Mouse (Mus musculus): ENCODE results near the gene Gm14391.
"Not testable (repeated sequence)": the region's sequence is repeated elsewhere in the genome, so short reads cannot be mapped to it uniquely, and the experiment has no call there.

Gene Gm14391

DNA sequence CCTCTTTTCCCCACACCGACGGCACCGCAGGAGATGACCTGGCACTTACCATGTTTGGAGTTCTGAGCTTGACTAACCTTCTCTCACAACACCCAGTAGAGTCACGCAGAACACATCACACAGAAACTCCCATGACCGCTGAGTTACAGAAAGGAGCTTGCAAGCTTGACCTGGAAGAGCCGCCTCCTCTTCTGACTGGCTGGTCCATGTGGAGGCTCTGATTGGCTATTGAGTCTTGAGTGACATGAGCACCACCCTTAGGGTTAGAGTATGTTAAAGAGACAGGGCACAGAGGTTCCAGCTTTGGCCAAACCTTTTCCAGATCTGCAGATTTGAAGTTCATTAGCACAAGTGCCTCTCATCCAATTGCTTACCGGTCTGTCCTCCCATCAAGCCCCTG lies at the start of gene Gm14391:
TSS of gene Gm14391 (minus strand) at position 186 of the 400 bp plus-strand sequence.
- not testable (repeated sequence) for DNase-seq

- not testable (repeated sequence) for DNase-seq
These were observed 27.7 kb downstream of the Gm14391 start for GRCm38 (mm10) chr2:175179008-175179407.

DNA sequence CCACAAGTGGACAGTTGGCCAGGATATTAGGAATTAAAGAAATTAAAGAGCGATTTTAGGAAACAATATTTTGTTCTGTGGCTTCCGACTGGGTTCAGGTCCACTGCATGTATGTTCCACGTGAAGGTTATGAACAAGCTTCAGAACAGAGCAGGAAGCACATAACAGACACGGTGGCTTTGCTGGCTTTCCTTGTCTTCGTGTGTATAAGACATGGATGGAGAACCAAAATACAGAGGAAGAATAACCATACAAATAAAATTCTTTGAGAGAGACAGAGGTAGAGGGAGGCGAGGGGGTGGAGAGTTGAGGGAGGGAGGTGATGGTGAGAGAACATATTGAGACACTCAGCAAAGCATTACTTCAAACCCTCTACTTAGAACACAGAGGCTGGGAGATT lies 30.4 kb downstream of the Gm14391 start:
- no peak for DNase-seq

- DNase-seq: not testable (repeated sequence)
These were observed 31.1 kb downstream of the Gm14391 start, which contains the start of gene Gm14443 for GRCm38 (mm10) chr2:175175401-175176180. Gene Gm14443, minus strand, starts transcription at chr2:175175871.

DNA sequence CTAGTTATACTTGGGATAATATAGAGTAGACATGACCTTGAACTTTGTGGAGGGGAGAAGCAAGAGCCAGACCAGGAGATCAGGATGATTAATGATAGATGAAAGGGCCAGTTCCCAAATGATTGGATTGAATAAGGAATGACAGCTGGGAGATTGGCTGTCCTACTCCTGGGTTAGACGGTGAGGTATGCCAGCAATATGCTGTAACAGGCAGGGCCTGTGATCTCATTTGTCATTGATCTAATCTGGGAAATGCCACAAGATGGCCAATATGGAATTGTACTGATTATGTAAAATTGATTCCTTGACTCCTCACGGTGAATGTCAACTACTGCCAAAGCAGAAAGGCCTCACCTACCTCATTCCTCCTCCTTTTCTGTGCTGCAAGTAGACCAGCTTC lies 32.7 kb downstream of the Gm14391 start:
- DNase-seq: not testable (repeated sequence)

GRCm38 (mm10) chr2:175172906-175173595 lies 33.7 kb downstream of the Gm14391 start:
- not testable (repeated sequence) for DNase-seq

GRCm38 (mm10) chr2:175172123-175172522 lies 34.6 kb downstream of the Gm14391 start:
- no peak for DNase-seq

DNA sequence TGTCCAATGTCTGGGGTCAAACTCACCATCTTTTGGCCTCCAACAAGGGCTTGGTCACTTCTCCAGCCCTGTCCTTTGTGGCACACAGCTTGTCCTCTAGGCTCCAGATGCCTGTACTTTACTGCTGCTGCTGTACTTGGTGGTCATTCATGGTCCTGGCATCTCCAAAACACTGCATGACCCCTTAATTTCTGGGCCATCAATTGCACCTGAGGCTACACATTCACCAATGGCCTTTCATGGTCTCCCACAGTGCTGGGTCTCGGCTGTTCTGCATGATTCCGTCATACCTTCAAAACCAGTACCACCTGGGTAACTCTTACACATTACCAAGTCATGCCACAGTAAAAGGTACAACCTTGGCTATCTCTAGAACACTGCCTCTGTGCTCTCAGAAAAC lies 39.8 kb downstream of the Gm14391 start:
- not testable (repeated sequence) for DNase-seq

- DNase-seq: not testable (repeated sequence)
These were observed 41.6 kb downstream of the Gm14391 start for GRCm38 (mm10) chr2:175165110-175165509.

GRCm38 (mm10) chr2:175161438-175161837 lies 45.3 kb downstream of the Gm14391 start:
- DNase-seq: not testable (repeated sequence)

GRCm38 (mm10) chr2:175158642-175159041 lies 48.1 kb downstream of the Gm14391 start:
- no peak for DNase-seq

DNA sequence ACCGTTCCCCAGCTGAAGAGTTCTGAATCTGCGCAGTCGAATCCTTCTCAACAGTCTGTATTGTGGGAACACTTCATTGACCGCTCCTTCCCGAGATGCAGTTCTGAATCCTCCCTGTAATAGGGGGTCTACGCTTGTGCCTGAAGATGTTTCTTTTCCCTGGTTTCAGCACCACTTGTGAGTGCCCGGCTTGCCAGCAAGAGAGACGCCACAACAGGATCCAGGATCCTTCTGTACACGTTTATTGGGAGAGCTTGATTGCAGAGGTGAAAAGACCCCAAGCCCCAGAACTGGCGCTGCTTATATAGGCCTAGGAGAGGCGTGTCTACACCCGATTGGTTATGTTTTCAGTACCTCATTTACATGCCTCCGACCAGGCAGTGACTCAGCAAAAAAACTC lies 50.0 kb downstream of the Gm14391 start:
- DNase-seq: no peak

GRCm38 (mm10) chr2:175141993-175142295 lies 64.8 kb downstream of the Gm14391 start, which contains the start of gene Gm14399:
Gene Gm14399, minus strand, starts transcription at chr2:175142012.
- not testable (repeated sequence) for DNase-seq

DNA sequence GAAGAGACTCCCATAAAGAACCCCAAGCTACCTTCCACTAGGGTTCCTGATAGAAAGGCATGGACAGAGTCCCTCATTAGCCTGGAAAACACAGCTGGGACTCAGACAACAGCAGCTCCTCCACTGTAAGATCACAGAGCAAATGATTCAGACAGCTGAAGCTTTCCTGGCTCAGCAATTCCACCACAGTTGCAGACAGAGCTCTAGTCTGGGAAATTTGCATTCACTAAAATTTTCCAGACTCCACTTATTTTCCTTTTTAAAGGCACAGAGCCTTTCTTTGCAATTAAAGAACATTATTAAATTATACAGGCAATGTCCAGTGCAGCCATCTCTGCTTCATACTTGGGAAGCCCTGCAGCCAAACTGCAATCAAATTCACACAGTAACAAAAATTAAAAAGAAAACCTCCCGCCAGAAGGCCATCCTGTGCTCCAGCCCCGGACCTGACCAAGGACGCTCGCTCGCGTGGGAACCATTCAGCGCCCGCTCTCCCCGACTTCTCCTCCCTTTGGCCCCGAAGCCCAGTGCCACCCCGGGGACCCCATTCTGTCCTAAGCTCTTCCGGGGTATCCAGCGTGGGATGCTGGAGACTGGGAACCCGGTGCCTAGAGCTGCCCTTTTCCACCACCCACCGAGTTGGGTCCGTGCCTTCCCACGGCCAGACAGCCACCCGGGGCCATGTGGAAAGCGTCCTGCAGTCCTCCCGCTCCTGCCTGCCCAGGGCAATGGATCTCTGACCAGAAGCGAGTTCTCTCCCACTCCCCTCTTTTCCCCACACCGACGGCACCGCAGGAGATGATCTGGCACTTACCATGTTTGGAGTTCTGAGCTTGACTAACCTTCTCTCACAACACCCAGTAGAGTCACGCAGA lies 65.4 kb downstream of the Gm14391 start:
- peak; percentile 32 for DNase-seq

Measured in kidney, postnatal 14 days (tissue).